Mouse (Mus musculus) retina, postnatal 7 days (tissue): ENCODE results near the gene Zfp385b.

ENCODE experiments used
- DNase-seq: peaks from one replicate; pipeline ENCODE4 v3.0.0-alpha.2; 2012; ENCODE audit warnings: low read depth, low spot score

Gene Zfp385b

DNA sequence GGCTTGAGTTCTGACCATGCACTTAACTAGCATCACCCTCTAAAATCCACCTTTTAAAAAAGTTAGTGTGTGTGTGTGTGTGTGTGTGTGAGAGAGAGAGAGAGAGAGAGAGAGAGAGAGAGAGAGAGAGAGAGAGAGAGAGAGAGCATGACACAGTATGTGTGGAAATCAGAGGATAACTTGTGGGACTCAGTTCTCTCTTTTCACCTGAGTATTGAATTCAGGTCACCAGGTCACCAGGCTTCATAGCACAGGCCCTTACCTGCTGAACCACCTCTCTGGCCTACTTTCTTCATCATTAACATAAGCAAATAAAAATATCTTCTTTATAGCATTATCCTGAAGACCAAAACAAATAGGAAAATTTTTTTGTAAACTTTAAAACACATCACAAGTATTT lies at the start of gene Zfp385b:
Gene Zfp385b, minus strand, starts transcription at position 101 of the 400 bp plus-strand sequence.
- no peak for DNase-seq

DNA sequence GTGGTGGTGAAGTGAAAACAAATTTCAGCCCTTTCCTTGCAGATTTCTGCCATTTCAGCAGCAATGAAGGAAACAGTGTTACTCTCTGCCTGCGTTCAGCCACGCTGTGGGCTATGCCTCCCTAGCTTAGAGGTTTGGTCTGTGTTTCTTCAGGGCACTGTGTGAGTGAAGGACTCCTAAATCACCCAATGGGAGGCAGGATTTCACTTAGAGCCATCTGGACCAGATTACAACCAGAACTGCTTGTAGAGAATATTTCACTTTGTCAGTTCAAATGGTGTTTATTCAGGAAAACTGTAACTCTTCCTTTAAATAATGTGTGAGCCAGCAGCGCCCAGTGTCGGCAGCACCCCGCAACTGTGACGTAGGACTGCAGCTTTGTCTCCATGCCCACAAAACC lies 44.5 kb upstream of the Zfp385b start:
- no peak for DNase-seq

DNA sequence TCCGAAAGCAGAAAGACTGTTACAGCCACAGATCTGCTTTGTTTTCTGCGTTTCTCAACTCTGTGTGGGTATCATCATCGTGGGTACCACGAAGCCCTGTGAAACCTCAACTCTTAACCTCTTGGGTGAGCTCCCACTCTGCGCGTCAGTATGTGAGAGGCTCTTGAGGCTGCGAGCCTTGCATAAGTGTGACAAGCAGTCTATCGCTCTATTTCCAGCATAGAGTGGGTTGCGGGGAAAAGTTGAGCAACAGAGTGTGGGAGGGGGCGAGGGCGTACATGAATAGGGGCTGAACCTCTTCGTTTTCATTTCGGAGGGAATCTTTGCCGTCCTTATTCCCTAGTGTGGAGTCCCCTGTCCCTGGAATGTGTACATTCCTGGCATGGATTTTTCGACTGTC lies 44.1 kb upstream of the Zfp385b start:
- DNase-seq: no peak

GRCm38 (mm10) chr2:77841464-77841863 lies 22.0 kb upstream of the Zfp385b start:
- DNase-seq: no peak

- DNase-seq: no peak
Measured at GRCm38 (mm10) chr2:77839587-77839986, 20.1 kb upstream of the Zfp385b start.

DNA sequence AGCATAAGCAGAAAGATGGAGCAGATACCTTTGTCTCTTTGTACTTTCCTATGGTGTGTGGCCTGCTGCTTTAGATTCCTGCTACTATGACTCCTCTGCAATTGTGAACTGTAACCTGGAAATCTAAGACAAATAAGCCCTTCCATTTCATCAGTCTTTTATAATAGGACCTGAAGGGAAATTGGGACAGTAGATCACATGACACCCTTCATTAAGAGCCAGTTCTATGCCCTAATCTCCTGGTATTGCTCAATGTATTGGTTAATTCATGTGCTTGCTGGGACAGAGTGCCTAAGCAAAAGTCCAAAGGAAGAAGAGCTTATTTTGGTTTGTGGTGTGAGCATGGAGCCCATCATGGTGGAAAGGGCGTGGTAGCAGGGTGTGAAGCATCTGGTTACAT lies 19.2 kb upstream of the Zfp385b start:
- no peak for DNase-seq

GRCm38 (mm10) chr2:77835781-77836180 lies 16.3 kb upstream of the Zfp385b start:
- DNase-seq: no peak

- no peak for DNase-seq
Measured at GRCm38 (mm10) chr2:77826133-77826828, 6.8 kb upstream of the Zfp385b start.

GRCm38 (mm10) chr2:77823026-77823425 lies 3.6 kb upstream of the Zfp385b start:
- DNase-seq: no peak

DNA sequence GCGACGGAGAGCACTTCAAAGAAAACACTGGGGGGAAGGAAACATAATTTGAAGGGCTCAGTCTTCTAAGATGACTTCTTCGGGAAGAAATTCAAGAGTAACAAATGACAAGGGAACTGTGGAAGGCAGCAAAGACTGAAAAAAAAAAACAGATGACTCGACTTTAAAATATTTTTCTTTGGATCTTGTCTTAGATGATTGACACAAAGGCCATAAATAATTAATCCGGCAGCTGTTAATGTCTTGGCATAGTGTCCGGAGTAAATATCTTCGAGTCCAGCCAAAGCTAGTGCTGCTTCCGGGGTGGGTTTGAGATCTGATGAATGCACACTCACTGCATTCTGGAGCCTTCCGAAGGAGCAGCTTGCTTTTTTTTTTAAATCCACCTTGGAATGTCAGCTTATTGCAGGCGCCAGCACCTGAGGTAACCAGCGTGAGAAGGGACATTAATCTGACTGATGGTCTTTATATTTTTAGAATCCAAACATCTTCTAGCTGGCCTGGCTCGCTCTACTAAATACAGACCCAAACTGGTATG lies 2.0 kb downstream of the Zfp385b start:
- DNase-seq: no peak

- DNase-seq: peak; percentile 62
Measured at GRCm38 (mm10) chr2:77816413-77817314, 2.8 kb downstream of the Zfp385b start.

DNA sequence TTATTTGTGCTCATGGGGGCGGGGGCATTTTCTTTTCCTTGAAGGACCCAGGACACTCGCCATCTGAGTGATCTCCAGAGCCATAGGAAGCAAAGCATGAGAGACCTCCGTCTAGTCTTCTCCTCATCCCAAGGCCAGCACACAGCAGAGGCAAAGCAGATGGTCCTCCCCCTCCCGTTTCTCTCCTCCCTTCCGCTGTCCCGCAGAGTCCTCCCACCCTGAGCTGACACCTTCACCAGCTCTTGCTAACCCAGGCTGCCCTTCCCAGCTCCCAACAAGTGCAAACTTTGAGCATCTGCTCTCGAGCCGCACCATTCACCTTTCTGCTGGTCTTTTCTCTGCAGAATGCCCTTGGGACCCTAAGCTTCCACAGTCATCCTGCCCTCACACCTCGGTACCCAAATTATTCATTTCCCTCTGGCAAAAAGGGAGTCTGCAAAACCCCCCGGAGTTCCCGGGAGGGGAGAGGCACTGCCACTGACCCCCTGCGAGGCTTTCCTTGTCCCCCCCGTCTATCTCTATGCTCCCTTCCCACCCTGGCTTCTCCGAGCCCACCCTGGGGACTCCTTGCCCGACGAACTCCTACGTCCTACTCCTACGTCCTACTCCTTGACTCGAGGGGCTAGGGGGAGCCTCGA lies 3.5 kb downstream of the Zfp385b start:
- no peak for DNase-seq

- no peak for DNase-seq
Measured at GRCm38 (mm10) chr2:77814896-77815295, 4.5 kb downstream of the Zfp385b start.

DNA sequence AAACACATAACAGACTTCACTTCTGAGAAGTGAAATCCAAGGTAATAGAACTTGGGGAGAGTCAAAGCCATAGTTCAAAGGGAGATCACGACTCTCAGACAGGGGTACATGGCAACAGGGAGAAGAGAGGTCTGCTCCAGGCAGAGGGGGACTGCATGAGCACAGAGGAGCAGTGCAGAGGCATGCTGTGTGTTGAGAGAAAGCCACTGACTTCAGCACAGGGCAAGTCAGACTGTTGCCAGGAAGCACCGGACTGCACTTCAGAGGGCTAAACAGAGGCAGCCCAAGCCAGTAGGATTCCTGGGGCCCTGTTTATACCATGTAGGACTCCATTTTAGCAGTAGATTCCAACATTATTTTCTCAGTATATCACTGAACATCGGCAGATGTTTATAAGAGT lies 6.4 kb downstream of the Zfp385b start:
- DNase-seq: no peak

DNA sequence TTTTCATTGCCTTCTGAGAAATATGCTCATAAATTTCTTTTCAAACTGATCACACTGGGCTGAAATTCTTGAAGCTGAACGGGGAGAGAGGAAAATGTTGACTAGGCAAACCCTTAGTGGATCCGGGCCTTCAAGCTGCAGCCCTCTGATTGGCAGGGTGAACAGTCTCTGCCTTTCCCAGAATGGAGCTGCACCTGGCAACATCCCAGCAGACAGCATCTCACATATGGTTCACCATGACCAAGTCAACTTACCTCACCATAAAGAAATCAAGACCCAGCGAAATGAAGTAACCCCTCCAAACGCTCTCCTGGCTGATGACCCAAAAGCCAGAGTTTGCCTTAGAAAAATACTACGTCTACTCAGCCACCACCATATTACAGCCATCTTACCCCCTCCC lies 8.7 kb downstream of the Zfp385b start:
- no peak for DNase-seq

DNA sequence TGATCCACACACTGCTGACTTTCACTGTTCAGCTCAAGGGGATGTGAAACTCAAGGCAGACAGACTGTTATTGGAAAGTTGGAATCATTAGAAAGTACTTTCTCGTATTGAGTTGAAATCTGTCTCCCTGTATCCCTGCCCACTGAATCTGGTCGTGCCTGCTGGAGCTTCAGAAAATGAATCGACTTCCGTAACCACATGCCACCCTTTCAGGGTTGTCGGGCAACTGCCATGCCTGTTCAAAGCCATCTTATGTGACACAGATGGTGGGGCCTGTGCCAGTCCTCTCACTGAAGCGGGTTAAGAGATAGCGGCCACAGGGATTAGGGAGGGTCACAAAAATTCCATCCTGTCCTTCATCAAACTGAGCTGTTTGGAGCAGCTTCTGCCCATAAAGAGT lies 14.7 kb downstream of the Zfp385b start:
- no peak for DNase-seq

DNA sequence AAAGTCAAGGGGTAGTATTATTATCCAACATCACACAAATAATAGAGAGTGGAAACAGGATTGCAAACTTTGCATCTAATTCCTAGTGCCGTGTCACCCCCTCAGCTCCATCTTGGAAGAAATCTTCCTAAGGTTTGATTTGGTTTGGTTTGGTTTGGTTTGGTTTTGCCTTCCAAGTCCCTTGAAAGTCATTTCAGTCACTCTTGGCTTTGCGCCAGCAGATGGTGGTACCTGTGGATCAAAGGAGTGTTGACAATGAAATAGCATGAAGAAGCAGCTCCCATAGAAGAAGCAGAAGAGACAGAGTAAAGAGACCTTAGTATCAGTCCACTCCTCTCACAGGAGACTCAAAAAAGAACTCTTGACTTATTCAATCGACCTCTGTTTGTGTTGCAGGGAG lies 17.1 kb downstream of the Zfp385b start:
- DNase-seq: no peak

- no peak for DNase-seq
Measured at GRCm38 (mm10) chr2:77801430-77801829, 18.0 kb downstream of the Zfp385b start.

DNA sequence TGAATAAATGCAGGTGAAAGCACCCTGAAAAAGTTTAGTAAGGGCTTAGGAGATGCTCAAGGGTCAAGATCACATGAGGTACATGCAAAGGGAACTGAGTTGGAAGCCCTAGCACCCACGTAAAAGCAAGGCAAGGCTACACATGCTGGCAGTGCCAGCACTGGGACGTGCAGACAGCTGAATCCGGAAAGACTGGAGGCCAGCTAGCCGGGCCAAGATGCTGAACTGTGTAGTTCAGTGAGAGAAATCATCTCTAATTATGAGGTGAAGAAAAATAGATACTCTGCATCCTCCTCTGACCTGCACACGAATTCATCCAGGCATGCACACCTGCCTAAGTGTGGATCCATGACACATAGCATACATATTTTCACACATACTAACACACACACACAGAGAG lies 18.4 kb downstream of the Zfp385b start:
- no peak for DNase-seq

DNA sequence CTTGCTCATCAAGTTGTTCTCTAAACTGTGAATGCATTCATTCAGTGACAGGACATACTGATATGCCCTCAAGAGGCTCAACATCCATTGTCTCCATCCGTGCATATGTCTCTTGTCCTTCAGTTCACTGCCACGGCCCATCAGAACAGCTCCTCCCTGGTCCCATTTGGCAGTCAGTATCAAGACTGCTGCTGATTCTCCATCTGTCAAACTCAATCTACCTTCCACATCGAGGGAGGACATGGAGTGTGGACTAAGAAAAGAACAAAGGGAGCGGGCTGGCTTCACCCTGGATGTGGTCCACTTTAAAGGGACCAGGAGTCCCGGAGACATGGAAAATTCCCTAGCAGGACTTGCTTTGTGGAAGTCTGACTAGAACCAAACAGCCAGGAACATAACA lies 22.2 kb downstream of the Zfp385b start:
- no peak for DNase-seq

DNA sequence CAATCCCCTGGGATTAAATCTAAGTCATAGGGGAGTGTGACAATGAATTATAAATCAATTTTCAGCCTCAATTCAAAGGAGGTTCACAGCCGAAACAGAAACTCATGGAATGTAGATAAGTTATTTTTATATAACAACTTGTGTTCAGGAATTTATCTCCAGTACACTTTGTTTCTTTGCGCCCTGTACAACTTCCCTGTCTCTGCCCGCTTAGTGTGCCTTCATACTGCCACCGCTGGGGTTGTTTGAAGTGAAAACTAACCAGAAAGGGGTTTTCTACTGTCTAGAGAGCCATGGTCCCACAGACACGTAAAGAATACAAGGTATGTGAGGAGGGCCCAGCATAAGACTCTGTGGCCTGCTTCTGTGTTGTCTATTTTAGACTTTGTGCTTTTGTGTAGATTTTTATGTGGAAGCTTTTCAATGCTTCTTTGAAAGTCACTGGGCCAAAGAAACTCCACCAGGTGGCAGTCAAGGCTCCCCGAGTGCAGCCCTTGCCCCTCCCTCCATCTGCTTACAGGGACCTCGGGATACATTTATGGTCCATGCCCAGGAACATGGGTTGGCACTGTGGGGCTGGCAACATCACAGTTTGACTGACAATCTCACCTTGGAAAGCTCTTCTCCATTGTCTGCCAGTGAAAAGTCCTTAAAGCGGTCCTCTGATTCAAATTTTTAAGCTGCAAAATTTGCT lies 23.4 kb downstream of the Zfp385b start:
- DNase-seq: no peak

DNA sequence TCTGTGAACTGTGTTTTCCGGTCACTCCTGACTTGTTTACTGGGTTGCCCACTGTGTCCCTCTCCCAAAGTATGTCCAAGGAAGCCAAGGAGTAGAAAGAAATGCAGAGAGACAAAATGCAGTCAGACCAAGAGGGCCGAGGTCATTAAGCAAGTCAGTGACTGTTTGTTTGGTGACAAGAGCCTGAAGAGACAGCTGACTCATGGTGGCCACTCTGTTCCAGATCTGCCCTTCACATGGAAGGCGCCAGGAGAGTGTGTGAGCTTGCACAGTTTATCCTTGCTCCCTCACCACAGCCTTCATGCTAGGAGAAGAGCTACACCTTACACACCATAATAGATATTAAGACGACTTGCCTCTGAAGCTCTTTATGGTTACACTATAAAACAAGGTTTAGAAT lies 28.6 kb downstream of the Zfp385b start:
- DNase-seq: no peak
